Mouse (Mus musculus): ENCODE measurements around the gene Skor1.

Gene Skor1

GRCm38 (mm10) chr9:63091101-63091921 lies 57.5 kb downstream of the Skor1 start:
- DNase-seq (ENCODE audit: low read depth) = no peak

- DNase-seq (ENCODE audit: low read depth) = no peak
These were observed 59.6 kb downstream of the Skor1 start for GRCm38 (mm10) chr9:63089141-63089540.
